Comparison of ENCODE assay signal across 19 mouse cellular contexts in the genomic region with DNA sequence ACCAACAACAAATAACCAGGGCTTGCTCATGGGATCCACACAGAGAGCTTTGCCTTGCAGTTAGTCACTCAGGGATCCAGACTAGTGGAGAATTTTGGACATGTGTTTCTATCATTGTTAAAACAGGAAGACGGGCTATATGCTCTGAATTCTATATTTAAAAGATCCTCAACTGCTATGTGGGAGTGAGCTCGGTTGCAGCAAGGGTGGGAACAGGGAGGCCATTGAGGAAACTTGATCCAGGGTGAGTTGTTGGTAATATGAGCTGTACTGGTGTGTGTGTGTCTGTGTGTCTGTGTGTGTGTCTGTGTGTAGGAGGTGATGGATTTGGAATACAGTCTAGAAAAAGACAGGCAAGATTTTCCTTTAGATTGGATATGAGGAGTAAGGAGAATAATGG. TPM values are rescaled to one million over a fixed set of nuclear protein-coding genes. Genes with fewer than 3 reads are reported as not detected.
A peak's percentile ranks its signal among the peaks of the same experiment; 100 is the strongest.
DNase-seq lines count a peak whose midpoint lies in the region; ATAC-seq lines count a peak whose summit lies in the region.
"Had no signal": no experiment of that assay in that cellular context is flagged by ENCODE, and none has a peak within 500 bp of the region (broad histone marks: within the 10 kb centered on the region; RNA-seq: fewer than 3 reads in every experiment).

No protein-coding gene starts in this region.

- H3K4me1 ChIP-seq in heart, embryonic 12.5 days (replicated peaks): peaks cover 42% of the 10 kb centered on the region
- H3K4me1 ChIP-seq in kidney, embryonic 14.5 days (ENCODE audit: control insufficient read depth, insufficient read depth, low read length): peaks cover 6% of the 10 kb centered on the region; the same call in 1 of the 2 replicates
- H3K4me1 ChIP-seq: hindbrain, embryonic 15.5 days; limb, embryonic 15.5 days; lung, embryonic 15.5 days; midbrain, embryonic 10.5 days had no signal

- 45% methylated on average over 2 of the region's 2 CpGs for WGBS in heart, embryonic 12.5 days
- 30% methylated on average over 2 of the region's 2 CpGs for WGBS in kidney, embryonic 14.5 days

- no peak overlapping the region for H3K9ac ChIP-seq in heart, embryonic 12.5 days
- no peak overlapping the region for H3K9ac ChIP-seq in kidney, embryonic 14.5 days (ENCODE audit: low read depth, low read length)
- H3K9ac ChIP-seq: hindbrain, embryonic 15.5 days; limb, embryonic 15.5 days; liver, embryonic 14.5 days; lung, embryonic 15.5 days had no signal

- no peak overlapping the region for H3K4me3 ChIP-seq in heart, embryonic 12.5 days
- H3K4me3 ChIP-seq in kidney, embryonic 14.5 days (ENCODE audit: low read length): no peak overlapping the region
- H3K4me3 ChIP-seq: hindbrain, embryonic 15.5 days; limb, embryonic 15.5 days; lung, embryonic 15.5 days; midbrain, embryonic 10.5 days had no signal

- no peak for ATAC-seq in heart, embryonic 12.5 days (ENCODE audit: insufficient number of reproducible peaks, low FRiP score)
- ATAC-seq in kidney, embryonic 14.5 days (ENCODE audit: low FRiP score, low TSS enrichment): no peak; the same call in 1 of the 2 replicates
- ATAC-seq: forebrain, embryonic 14.5 days; midbrain, embryonic 16.5 days had no signal

- H3K9me3 ChIP-seq in heart, embryonic 12.5 days (replicated peaks): no peaks in the 10 kb centered on the region
- no peaks in the 10 kb centered on the region for H3K9me3 ChIP-seq in kidney, embryonic 14.5 days (ENCODE audit: control insufficient read depth, low read length)
- H3K9me3 ChIP-seq: hindbrain, embryonic 15.5 days; limb, embryonic 15.5 days; lung, embryonic 15.5 days; midbrain, embryonic 10.5 days had no signal

- H3K36me3 ChIP-seq in heart, embryonic 12.5 days: no peaks in the 10 kb centered on the region
- no peaks in the 10 kb centered on the region for H3K36me3 ChIP-seq in kidney, embryonic 14.5 days (ENCODE audit: control insufficient read depth, insufficient read depth, low read length)
- H3K36me3 ChIP-seq: hindbrain, embryonic 15.5 days; limb, embryonic 15.5 days; lung, embryonic 15.5 days; midbrain, embryonic 10.5 days had no signal

- 0 out of 2 replicates have a peak, but pooled peaks cover 5% of the 10 kb centered on the region for H3K27me3 ChIP-seq in heart, embryonic 12.5 days (replicated peaks)
- H3K27me3 ChIP-seq in kidney, embryonic 14.5 days (ENCODE audit: control insufficient read depth, insufficient read depth, low read length): peaks cover 3% of the 10 kb centered on the region; the same call in 1 of the 2 replicates

- H3K27ac ChIP-seq in heart, embryonic 12.5 days (ENCODE audit: poor library complexity, severe bottlenecking): peak overlapping the region; percentile 60; the same call in 1 of the 2 replicates
- H3K27ac ChIP-seq in kidney, embryonic 14.5 days (ENCODE audit: low read depth, low read length): peak overlapping the region; percentile 51; the same call in 1 of the 2 replicates
- H3K27ac ChIP-seq: hindbrain, embryonic 15.5 days; limb, embryonic 15.5 days; liver, embryonic 14.5 days; midbrain, embryonic 10.5 days had no signal

- intact Hi-C loops in heart, postnatal 36 days (cut with DNase I): no loop called here

- H3K4me2 ChIP-seq in heart, embryonic 12.5 days: no peak overlapping the region
- H3K4me2 ChIP-seq in kidney, embryonic 14.5 days (replicated peaks; ENCODE audit: low read depth, low read length): no peak overlapping the region
- H3K4me2 ChIP-seq: hindbrain, embryonic 15.5 days; limb, embryonic 15.5 days; lung, embryonic 15.5 days had no signal

- no peak for DNase-seq in heart, postnatal 36 days
- no peak for DNase-seq in kidney, postnatal 25 days
- peak; percentile 26 for DNase-seq in right cerebral cortex, adult 18-20 months
- no peak for DNase-seq in right cerebral cortex, postnatal 25 days
- DNase-seq in spleen, postnatal 10 days (ENCODE audit: low spot score in 2 of 2): no peak
- DNase-seq: adrenal gland, postnatal 25 days; cerebellum, adult 9-10 months; heart, postnatal 4 days; kidney, adult 2 months; left cerebral cortex, postnatal 4 days had no signal

RNA-seq across cellular contexts. Expression of a gene that starts 25.7 kb away (rescaled TPM):
- 23.6 and 25.5 TPM in 2 replicates for polyA plus RNA-seq in heart, embryonic 12.5 days (2016; fragmentation: Nextera tagmentation; extraction: Ambion mirVana)
- 1 to 10 TPM; 4.5 to 5.2 TPM for total RNA-seq in heart, postnatal 36 days (2021)
- 9.0 and 16.5 TPM in 2 replicates for polyA plus RNA-seq in kidney, embryonic 14.5 days (2014; fragmentation: Nextera tagmentation; extraction: Ambion mirVana)
